Mouse (Mus musculus) lung, embryonic 14.5 days (tissue): Measurements from ENCODE around the gene Numb. TPM values are rescaled to one million over a fixed set of nuclear protein-coding genes. Genes with fewer than 3 reads are reported as not detected.

Experiments used
- ATAC-seq: fragments of 200-750 bp; cut with Nextera tagmentation; 2 replicates; pipeline ENCODE4 v1.8.0; 2017; ENCODE audit warnings: mild to moderate bottlenecking, moderate TSS enrichment, moderate library complexity; ENCODE audit not compliant: insufficient read depth
- DNase-seq: peaks from one replicate; pipeline ENCODE4 v3.0.0-alpha.2; 2015
- H3K27ac ChIP-seq: fragments of 300-500 bp; sonication (generic); 2 replicates; pipeline ENCODE4 v1.5.1; 2014; ENCODE audit warnings: low read depth, mild to moderate bottlenecking, moderate library complexity
- H3K27me3 ChIP-seq: fragments of 300-500 bp; sonication (generic); 2 replicates; pipeline ENCODE4 v1.6.1; 2014; ENCODE audit warnings: low read length, control low read depth; ENCODE audit not compliant: insufficient read depth
- H3K36me3 ChIP-seq: fragments of 300-500 bp; sonication (generic); 2 replicates; pipeline ENCODE4 v1.6.1; 2014; ENCODE audit warnings: control low read depth; ENCODE audit not compliant: insufficient read depth
- H3K4me1 ChIP-seq: fragments of 300-500 bp; sonication (generic); 2 replicates; pipeline ENCODE4 v1.6.1; 2014; ENCODE audit warnings: antibody characterized with exemption, control low read depth; ENCODE audit not compliant: insufficient read depth
- H3K4me2 ChIP-seq: fragments of 300-500 bp; sonication (generic); 2 replicates; pipeline ENCODE4 v1.6.1; 2014; ENCODE audit warnings: mild to moderate bottlenecking
- H3K4me3 ChIP-seq: fragments of 300-500 bp; sonication (generic); 2 replicates; pipeline ENCODE4 v1.5.1; 2014; ENCODE audit warnings: low read depth, low read length
- H3K9ac ChIP-seq: fragments of 300-500 bp; sonication (generic); 2 replicates; pipeline ENCODE4 v1.6.1; 2014
- H3K9me3 ChIP-seq: fragments of 300-500 bp; sonication (generic); 2 replicates; pipeline ENCODE4 v1.6.1; 2016; ENCODE audit warnings: low read depth, low read length, control low read depth
- CTCF ChIP-seq: IDR thresholded peaks from 2 replicates; pipeline ENCODE4 v1.5.1; 2016; ENCODE audit warnings: antibody characterized with exemption, low read depth
- WGBS: fragments of 180-500 bp; shearing (Covaris S2); extraction: QIAGEN DNeasy Blood & Tissue Kit; methylation state at CpG from one replicate; pipeline ENCODE4 v1.1.7; 2014; 5-methylcytosine and 5-hydroxymethylcytosine counted together
- polyA plus RNA-seq: library from polyadenylated mRNA; unstranded; fragments of >200 nt; fragmentation: Nextera tagmentation; extraction: Ambion mirVana; gene quantifications from 2 replicates; pipeline ENCODE4 v1.2.1, GENCODE M21; 2014

Numb gene
- polyA plus RNA-seq, 1 experiment from 2014 or later = 38.3 TPM

DNA sequence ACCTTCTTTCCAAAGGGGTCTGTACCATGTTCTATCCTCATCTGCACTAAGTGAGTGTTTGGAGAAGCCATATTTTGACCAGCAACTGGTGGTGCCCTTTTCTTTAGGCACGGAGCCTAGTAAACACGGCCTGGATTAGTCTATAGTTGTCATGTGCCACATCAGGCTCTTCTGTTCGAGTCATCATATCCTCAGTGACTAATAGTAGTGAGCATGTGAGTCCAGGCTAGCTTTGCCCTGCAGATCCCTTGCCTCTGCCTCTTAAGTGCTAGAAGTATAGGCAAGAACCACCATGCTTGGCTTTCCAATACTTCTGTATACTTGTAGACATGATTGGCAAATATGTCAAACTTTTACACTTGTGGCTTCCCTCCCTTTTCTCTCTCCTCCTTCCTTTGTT lies 87.8 kb downstream of the Numb start:
- Histone ChIP-seq H3K4me3 (no peak overlapping the region), H3K4me2 (no peak overlapping the region), H3K27ac (no peak overlapping the region), H3K36me3 (peaks cover 18% of the 10 kb centered on the region), H3K4me1 (no peaks in the 10 kb centered on the region), H3K9me3 (no peaks in the 10 kb centered on the region; the same call in 1 of the 2 replicates), H3K9ac (no peak overlapping the region), H3K27me3 (no peaks in the 10 kb centered on the region)
- no peak for TF ChIP-seq CTCF
- ATAC-seq (no peak), DNase-seq (no peak)
- 89% methylated on average over 3 of the region's 3 CpGs for WGBS

GRCm38 (mm10) chr12:83830424-83830823 lies 91.3 kb downstream of the Numb start:
- H3K9ac ChIP-seq = no peak overlapping the region
- WGBS = 70% methylated on average over 3 of the region's 3 CpGs
- no peak overlapping the region for H3K4me2 ChIP-seq
- no peaks in the 10 kb centered on the region for H3K4me1 ChIP-seq
- H3K9me3 ChIP-seq = no peaks in the 10 kb centered on the region; the same call in 1 of the 2 replicates
- peaks cover 13% of the 10 kb centered on the region; the same call in 1 of the 2 replicates for H3K36me3 ChIP-seq
- no peak overlapping the region for H3K4me3 ChIP-seq
- no peaks in the 10 kb centered on the region for H3K27me3 ChIP-seq
- ATAC-seq (no peak), DNase-seq (no peak)
- H3K27ac ChIP-seq = no peak overlapping the region
- no peak for TF ChIP-seq CTCF

DNA sequence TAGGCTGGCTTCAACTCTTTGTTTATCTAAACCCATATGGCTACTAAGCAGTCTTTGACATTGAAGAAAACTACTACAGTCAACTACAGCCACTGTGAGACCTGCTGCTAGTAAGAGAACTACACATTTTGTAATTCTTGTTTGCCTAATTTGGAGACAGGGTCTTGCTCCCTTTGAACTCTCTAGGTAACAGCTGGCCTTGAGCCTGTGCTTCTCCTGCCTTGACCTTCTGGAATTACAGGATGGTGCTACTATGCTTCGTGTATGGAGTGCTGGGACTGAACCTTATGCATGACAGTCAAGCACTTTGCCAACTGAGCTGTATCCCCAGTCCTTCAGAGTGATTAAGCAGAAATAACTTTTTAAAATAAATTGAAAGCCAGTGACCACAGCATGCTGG lies 105.1 kb downstream of the Numb start:
- Histone ChIP-seq H3K4me3 (no peak overlapping the region), H3K4me1 (no peaks in the 10 kb centered on the region), H3K9me3 (no peaks in the 10 kb centered on the region), H3K9ac (no peak overlapping the region), H3K27ac (no peak overlapping the region), H3K27me3 (no peaks in the 10 kb centered on the region), H3K36me3 (0 out of 2 replicates have a peak, but pooled peaks cover 5% of the 10 kb centered on the region), H3K4me2 (no peak overlapping the region)
- WGBS = 64% methylated on average over 1 of the region's 1 CpGs
- DNase-seq = no peak
- no peak for ATAC-seq
- TF ChIP-seq CTCF = no peak

DNA sequence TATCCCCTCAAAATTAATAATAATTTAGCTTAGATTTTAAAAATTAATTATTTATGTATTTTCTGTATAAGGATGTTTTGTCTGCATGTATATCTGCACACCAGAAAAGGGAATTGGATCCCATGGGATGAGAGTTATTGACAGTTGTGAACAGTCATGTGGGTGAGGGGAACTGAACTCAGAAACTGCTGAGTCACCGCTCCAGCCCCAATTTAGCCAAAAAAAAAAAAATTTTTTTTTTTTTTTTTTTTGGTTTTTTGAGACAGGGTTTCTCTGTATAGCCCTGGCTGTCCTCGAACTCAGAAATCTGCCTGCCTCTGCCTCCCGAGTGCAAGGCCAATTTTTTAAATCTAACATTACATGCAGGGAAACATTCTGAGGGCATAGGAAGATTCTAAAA lies 109.8 kb downstream of the Numb start:
- H3K9me3 ChIP-seq = no peaks in the 10 kb centered on the region
- no peak overlapping the region for H3K27ac ChIP-seq
- no peak overlapping the region for H3K4me2 ChIP-seq
- peaks cover 13% of the 10 kb centered on the region for H3K36me3 ChIP-seq
- H3K27me3 ChIP-seq = no peaks in the 10 kb centered on the region
- no peak overlapping the region for H3K4me3 ChIP-seq
- no peak for TF ChIP-seq CTCF
- no peaks in the 10 kb centered on the region for H3K4me1 ChIP-seq
- DNase-seq (no peak), ATAC-seq (no peak)
- H3K9ac ChIP-seq = no peak overlapping the region
- 96% methylated on average over 3 of the region's 3 CpGs for WGBS

DNA sequence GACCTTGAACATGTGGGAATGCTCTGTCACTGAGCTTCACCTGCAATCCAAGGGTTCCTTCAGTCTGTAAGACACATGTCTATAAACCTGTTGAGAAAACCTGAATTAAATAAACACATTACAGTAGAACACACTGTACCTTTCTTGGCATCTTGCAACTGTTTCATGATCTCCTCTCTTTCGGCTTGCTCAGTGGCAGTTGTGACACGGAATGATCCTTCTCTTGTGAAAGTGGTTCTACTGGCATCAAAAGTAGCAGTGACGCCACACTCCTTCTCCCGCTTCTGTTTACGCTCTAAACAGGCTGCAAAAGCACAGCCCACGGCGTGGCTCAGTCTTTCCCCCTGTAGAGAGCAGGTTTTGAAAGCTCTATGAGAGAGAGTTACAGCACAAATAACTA lies 118.1 kb downstream of the Numb start:
- Histone ChIP-seq H3K9me3 (peaks cover 8% of the 10 kb centered on the region; the same call in 1 of the 2 replicates), H3K4me2 (no peak overlapping the region), H3K36me3 (peaks cover 86% of the 10 kb centered on the region), H3K9ac (no peak overlapping the region), H3K4me3 (no peak overlapping the region), H3K27me3 (no peaks in the 10 kb centered on the region), H3K27ac (no peak overlapping the region), H3K4me1 (no peaks in the 10 kb centered on the region)
- no peak for ATAC-seq
- DNase-seq = no peak
- WGBS = 92% methylated on average over 7 of the region's 7 CpGs
- TF ChIP-seq CTCF = no peak

- H3K4me2 ChIP-seq = no peak overlapping the region
- peaks cover 3% of the 10 kb centered on the region; the same call in 1 of the 2 replicates for H3K9me3 ChIP-seq
- WGBS = 62% methylated on average over 9 of the region's 9 CpGs
- H3K27ac ChIP-seq = no peak overlapping the region
- H3K4me3 ChIP-seq = no peak overlapping the region
- H3K27me3 ChIP-seq = no peaks in the 10 kb centered on the region
- DNase-seq = peak; percentile 39
- no peak overlapping the region for H3K9ac ChIP-seq
- TF ChIP-seq CTCF = peak; percentile 38; the same call in 1 of the 2 replicates
- H3K4me1 ChIP-seq = no peaks in the 10 kb centered on the region
- H3K36me3 ChIP-seq = peaks cover 80% of the 10 kb centered on the region
- ATAC-seq = no peak
These were observed 120.8 kb downstream of the Numb start for GRCm38 (mm10) chr12:83800943-83801342.

- TF ChIP-seq CTCF = no peak
- H3K36me3 ChIP-seq = peaks cover 71% of the 10 kb centered on the region
These were observed 123.4 kb downstream of the Numb start for GRCm38 (mm10) chr12:83798313-83798712.

DNA sequence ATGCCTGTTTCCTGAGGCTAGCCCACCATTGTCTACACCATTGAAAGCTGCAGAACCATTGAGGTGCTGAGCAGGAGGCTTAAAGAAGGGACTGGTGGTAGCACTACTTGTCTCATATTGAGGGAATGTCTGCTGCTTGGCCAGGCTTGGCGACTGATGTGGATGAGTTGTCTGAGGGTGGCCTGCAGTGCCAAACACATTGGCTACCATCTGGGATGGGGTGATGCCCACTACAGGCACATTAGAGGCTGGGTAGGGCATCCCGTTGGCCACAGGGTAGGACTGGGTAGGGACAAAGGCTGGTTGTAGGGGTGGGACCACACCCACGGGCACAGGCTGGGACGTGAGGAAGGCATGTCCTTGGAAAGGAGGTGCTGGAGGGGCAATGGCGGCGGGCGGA lies 126.1 kb downstream of the Numb start:
- ATAC-seq (no peak), DNase-seq (no peak)
- Histone ChIP-seq H3K27ac (no peak overlapping the region), H3K9ac (no peak overlapping the region), H3K4me2 (no peak overlapping the region), H3K4me3 (no peak overlapping the region), H3K9me3 (no peaks in the 10 kb centered on the region), H3K4me1 (no peaks in the 10 kb centered on the region), H3K27me3 (no peaks in the 10 kb centered on the region), H3K36me3 (peaks cover 66% of the 10 kb centered on the region)
- TF ChIP-seq CTCF = no peak
- 88% methylated on average over 7 of the region's 7 CpGs for WGBS

More at GRCm38 (mm10) chr12:83798313-83798712, 123.4 kb downstream of the Numb start:
- 86% methylated on average over 5 of the region's 5 CpGs for WGBS
- Histone ChIP-seq H3K27ac (no peak overlapping the region), H3K27me3 (no peaks in the 10 kb centered on the region), H3K9me3 (no peaks in the 10 kb centered on the region), H3K4me3 (no peak overlapping the region), H3K4me2 (no peak overlapping the region), H3K4me1 (no peaks in the 10 kb centered on the region), H3K9ac (no peak overlapping the region)
- DNase-seq = no peak
- ATAC-seq = no peak
